Mouse (Mus musculus): ENCODE measurements at regions not wholly inside any gene's neighbourhood (a gene's known extent, or its start where the extent isn't known, plus 50 kb on each side); places are given as distances from the start of the nearest gene placed in this dataset.

DNA sequence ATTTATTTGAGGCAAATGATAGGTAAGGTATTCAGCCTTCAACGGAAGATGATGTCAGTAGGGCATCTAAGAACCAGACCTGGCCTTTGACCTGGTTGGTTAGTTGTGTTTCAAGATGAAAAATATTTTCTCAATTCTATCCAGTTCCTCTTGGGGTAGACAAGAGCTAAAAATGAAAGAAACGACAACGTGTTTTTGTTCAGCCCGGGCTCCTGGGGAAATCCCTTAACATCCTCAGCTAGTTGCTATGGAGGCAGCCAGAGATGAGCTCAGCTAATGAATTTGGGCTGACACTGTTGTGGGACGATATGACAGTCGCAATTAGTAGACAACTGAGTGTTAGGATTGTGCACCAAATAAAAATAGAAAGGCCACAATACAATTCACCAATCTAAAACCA, 80.6 kb upstream of the Bmp2k start:
- DNase-seq: no peak
- intact Hi-C loops (cut with DNase I): no loop called here
- Histone ChIP-seq H3K9ac (ENCODE audit: low read depth, low read length) (no peak overlapping the region), H3K4me3 (no peak overlapping the region), H3K36me3 (ENCODE audit: control insufficient read depth, insufficient read depth, low read length) (peaks cover 5% of the 10 kb centered on the region), H3K27ac (peak overlapping the region; percentile 57), H3K4me1 (ENCODE audit: control insufficient read depth, insufficient read depth, low read length) (peaks cover 16% of the 10 kb centered on the region), H3K27me3 (ENCODE audit: control insufficient read depth, insufficient read depth, low read length) (no peaks in the 10 kb centered on the region), H3K79me2 (replicated peaks; ENCODE audit: control insufficient read depth, insufficient read depth, low read length) (no peaks in the 10 kb centered on the region)
- 38% methylated on average over 6 of the region's 6 CpGs for WGBS
- no peak for TF ChIP-seq POLR2A (IDR thresholded peaks at IDR 0.05; ENCODE audit: insufficient read depth, low read depth, low read length)
- TF ChIP-seq EP300 (IDR thresholded peaks at IDR 0.05; ENCODE audit: insufficient read depth, low read depth, low read length): no peak
- no peak for TF ChIP-seq CTCF (IDR thresholded peaks at IDR 0.05)

DNA sequence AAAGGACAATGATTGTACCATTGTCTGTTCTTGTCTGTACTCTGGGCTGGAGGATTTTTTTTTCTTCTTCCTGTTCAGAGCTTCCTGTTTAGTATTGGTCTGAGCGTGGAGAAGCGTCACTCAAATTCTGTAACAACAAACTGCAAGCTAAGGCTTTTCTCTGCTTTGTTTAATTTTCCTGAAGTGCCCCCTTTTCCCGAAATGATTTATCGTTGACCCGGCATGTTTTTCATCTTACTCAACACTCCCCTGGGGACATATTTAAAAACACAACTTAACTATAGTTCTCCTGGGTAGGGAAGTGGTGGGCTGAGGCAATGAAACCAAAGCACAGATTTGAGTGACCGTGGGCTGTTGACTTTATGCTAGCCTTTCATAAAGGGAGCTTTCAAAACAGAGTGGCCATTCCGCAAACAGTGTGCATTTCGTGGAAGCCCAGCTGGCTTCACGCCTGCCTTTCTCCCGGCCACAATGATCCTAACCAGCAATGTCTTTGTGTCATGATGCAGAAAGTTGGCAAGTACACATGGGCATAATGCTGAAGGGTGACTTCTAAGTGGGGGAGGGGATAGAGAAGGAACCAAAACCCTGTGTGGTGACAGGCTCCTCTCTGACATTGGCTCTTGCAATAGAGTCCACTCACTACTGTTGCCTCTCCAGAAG, 79.8 kb upstream of the Bmp2k start:
- WGBS: 26% methylated on average over 10 of the region's 10 CpGs
- H3K4me1 ChIP-seq (ENCODE audit: control insufficient read depth, insufficient read depth, low read length): peaks cover 18% of the 10 kb centered on the region
- H3K79me2 ChIP-seq (replicated peaks; ENCODE audit: control insufficient read depth, insufficient read depth, low read length): no peaks in the 10 kb centered on the region
- peak overlapping the region; percentile 66 for H3K27ac ChIP-seq
- no peak overlapping the region; the same call in 1 of the 2 replicates for H3K4me3 ChIP-seq
- intact Hi-C loops (cut with DNase I): no loop called here
- TF ChIP-seq EP300 (IDR thresholded peaks at IDR 0.05; ENCODE audit: insufficient read depth, low read depth, low read length) (no peak), CTCF (IDR thresholded peaks at IDR 0.05) (no peak), POLR2A (IDR thresholded peaks at IDR 0.05; ENCODE audit: insufficient read depth, low read depth, low read length) (no peak)
- H3K9ac ChIP-seq (ENCODE audit: low read depth, low read length): peak overlapping the region; percentile 24; the same call in 1 of the 2 replicates
- no peaks in the 10 kb centered on the region for H3K27me3 ChIP-seq (ENCODE audit: control insufficient read depth, insufficient read depth, low read length)
- DNase-seq: peak in 1 of 2 experiments; percentile 45
- peaks cover 5% of the 10 kb centered on the region for H3K36me3 ChIP-seq (ENCODE audit: control insufficient read depth, insufficient read depth, low read length)

DNA sequence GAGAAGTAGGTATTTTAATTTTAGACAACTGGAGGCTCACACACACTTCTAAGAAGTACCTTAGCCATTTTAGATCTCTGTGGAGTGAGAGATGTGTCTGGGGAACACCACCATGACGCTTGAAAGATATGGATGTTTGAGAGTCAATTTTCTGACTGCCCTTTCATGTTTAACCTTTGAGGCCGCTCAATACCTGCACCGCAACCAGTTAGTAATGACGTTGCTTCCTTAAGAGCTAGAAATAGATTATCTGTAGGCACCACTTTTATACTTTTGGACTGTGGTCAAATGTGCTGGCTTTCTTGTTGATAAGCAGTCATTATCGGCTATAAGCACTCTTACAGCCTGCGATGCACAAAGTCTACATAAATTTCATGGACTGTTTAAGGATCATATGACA, 78.3 kb upstream of the Bmp2k start:
- intact Hi-C loops (cut with DNase I): no loop called here
- no peak overlapping the region for H3K9ac ChIP-seq (ENCODE audit: low read depth, low read length)
- H3K27ac ChIP-seq: no peak overlapping the region
- H3K79me2 ChIP-seq (replicated peaks; ENCODE audit: control insufficient read depth, insufficient read depth, low read length): no peaks in the 10 kb centered on the region
- no peak for DNase-seq
- 40% methylated on average over 6 of the region's 6 CpGs for WGBS
- H3K36me3 ChIP-seq (ENCODE audit: control insufficient read depth, insufficient read depth, low read length): peaks cover 5% of the 10 kb centered on the region
- peaks cover 16% of the 10 kb centered on the region for H3K4me1 ChIP-seq (ENCODE audit: control insufficient read depth, insufficient read depth, low read length)
- no peaks in the 10 kb centered on the region for H3K27me3 ChIP-seq (ENCODE audit: control insufficient read depth, insufficient read depth, low read length)
- no peak for TF ChIP-seq EP300 (IDR thresholded peaks at IDR 0.05; ENCODE audit: insufficient read depth, low read depth, low read length)
- no peak overlapping the region for H3K4me3 ChIP-seq

DNA sequence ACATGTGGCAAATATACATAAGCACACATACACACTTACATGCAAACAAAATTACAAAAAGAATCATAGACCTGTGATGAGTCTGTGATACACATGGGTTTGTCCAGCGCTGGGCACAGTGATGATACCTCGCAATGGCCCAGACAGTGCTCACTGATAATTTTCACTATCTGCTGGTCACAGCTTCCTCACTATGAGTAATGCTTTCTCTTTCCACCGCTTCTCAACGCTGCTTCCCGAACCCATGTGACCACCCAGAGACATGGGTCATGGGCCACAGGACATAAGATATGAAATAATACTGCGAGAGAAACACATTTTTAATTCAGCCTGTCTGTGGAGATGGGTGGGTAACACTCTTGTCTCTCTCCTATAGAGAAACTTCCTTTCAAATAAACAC, 76.5 kb upstream of the Bmp2k start:
- DNase-seq: no peak
- no peak overlapping the region for H3K9ac ChIP-seq (ENCODE audit: low read depth, low read length)
- H3K36me3 ChIP-seq (ENCODE audit: control insufficient read depth, insufficient read depth, low read length): peaks cover 5% of the 10 kb centered on the region
- no peaks in the 10 kb centered on the region for H3K27me3 ChIP-seq (ENCODE audit: control insufficient read depth, insufficient read depth, low read length)
- peaks cover 16% of the 10 kb centered on the region for H3K4me1 ChIP-seq (ENCODE audit: control insufficient read depth, insufficient read depth, low read length)
- intact Hi-C loops (cut with DNase I): loop anchor here (5.0 kb wide), 2 partner anchors 76 to 129 kb away; partner anchors contain the start of genes Anxa3 and Bmp2k
- TF ChIP-seq CTCF (IDR thresholded peaks at IDR 0.05): no peak
- no peak for TF ChIP-seq POLR2A (IDR thresholded peaks at IDR 0.05; ENCODE audit: insufficient read depth, low read depth, low read length)
- TF ChIP-seq EP300 (IDR thresholded peaks at IDR 0.05; ENCODE audit: insufficient read depth, low read depth, low read length): no peak
- H3K27ac ChIP-seq: peak overlapping the region; percentile 84
- H3K4me3 ChIP-seq: peak overlapping the region; percentile 36; the same call in 1 of the 2 replicates
- no peaks in the 10 kb centered on the region for H3K79me2 ChIP-seq (replicated peaks; ENCODE audit: control insufficient read depth, insufficient read depth, low read length)
- WGBS: 32% methylated on average over 6 of the region's 6 CpGs

DNA sequence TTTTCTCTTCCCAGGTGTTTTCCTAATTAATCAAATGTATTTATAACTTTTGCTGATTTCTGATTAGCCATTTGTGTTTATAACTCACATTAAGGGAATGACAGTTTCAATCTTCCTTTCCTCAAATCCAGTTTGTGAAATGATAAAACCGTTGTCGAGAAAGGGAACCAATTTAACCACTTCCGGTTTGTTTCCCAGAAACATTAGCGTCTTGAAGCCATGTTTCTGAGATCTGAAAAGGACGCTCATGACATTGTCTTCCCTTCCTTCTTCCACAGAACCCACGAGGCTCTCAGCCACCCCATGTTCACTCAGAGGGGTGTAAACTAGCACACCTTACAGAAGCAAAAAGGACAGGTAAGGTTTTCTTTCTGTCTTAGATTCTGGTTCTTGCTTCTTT, 76.0 kb upstream of the Bmp2k start:
- no peak for DNase-seq
- 33% methylated on average over 6 of the region's 6 CpGs for WGBS
- peak overlapping the region; percentile 4; the same call in 1 of the 2 replicates for H3K9ac ChIP-seq (ENCODE audit: low read depth, low read length)
- H3K27ac ChIP-seq: peak overlapping the region; percentile 84
- H3K79me2 ChIP-seq (replicated peaks; ENCODE audit: control insufficient read depth, insufficient read depth, low read length): no peaks in the 10 kb centered on the region
- H3K36me3 ChIP-seq (ENCODE audit: control insufficient read depth, insufficient read depth, low read length): peaks cover 5% of the 10 kb centered on the region
- TF ChIP-seq EP300 (IDR thresholded peaks at IDR 0.05; ENCODE audit: insufficient read depth, low read depth, low read length) (no peak), CTCF (IDR thresholded peaks at IDR 0.05) (no peak), POLR2A (IDR thresholded peaks at IDR 0.05; ENCODE audit: insufficient read depth, low read depth, low read length) (no peak)
- H3K4me1 ChIP-seq (ENCODE audit: control insufficient read depth, insufficient read depth, low read length): peaks cover 16% of the 10 kb centered on the region
- H3K27me3 ChIP-seq (ENCODE audit: control insufficient read depth, insufficient read depth, low read length): no peaks in the 10 kb centered on the region
- intact Hi-C loops (cut with DNase I): loop anchor here (5.0 kb wide), 2 partner anchors 76 to 129 kb away; partner anchors contain the start of genes Anxa3 and Bmp2k
- peak overlapping the region; percentile 36 for H3K4me3 ChIP-seq

DNA sequence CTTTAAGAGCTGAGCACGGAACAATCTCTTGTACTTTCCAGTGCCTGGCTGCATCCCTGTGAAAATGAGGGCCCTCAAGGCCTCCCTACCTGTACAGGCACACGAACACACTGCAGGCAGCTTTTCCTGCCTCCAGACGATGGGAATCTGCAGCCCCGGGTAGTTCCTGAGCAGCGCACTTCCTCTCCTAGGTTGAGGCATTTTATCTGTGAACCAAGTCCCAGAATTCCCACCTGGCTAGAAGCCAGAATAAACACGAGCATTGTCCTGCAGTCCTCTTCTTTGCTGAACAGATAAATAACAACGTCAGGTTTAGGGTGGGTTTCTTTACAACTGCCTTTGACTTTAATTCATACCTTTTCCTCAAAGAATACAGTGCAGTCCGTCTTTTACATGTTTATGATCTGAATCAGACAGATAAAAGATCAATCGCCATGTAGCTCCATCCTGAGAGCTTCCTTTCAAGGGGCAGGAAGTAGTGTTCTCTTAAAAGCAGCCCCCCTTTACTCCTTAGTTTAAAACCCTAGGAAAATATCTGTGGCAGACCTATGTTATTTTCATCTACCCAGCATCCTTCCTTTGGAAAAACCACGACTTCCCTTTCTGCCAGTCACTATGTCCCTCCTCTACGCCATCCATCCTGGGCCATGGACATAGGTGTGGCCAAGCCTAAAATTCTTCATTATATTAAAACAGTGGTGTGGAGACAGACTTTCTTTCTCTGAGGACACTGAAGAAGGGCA, 75.3 kb upstream of the Bmp2k start:
- WGBS: 27% methylated on average over 11 of the region's 11 CpGs
- Histone ChIP-seq H3K36me3 (ENCODE audit: control insufficient read depth, insufficient read depth, low read length) (peaks cover 3% of the 10 kb centered on the region; the same call in 1 of the 2 replicates), H3K79me2 (replicated peaks; ENCODE audit: control insufficient read depth, insufficient read depth, low read length) (no peaks in the 10 kb centered on the region), H3K27ac (peak overlapping the region; percentile 84), H3K4me3 (peak overlapping the region; percentile 36), H3K9ac (ENCODE audit: low read depth, low read length) (peak overlapping the region; percentile 4; the same call in 1 of the 2 replicates), H3K27me3 (ENCODE audit: control insufficient read depth, insufficient read depth, low read length) (no peaks in the 10 kb centered on the region), H3K4me1 (ENCODE audit: control insufficient read depth, insufficient read depth, low read length) (peaks cover 14% of the 10 kb centered on the region)
- TF ChIP-seq EP300 (IDR thresholded peaks at IDR 0.05; ENCODE audit: insufficient read depth, low read depth, low read length) (0 out of 2 replicates have a peak, but pooled peaks have one; percentile 32), POLR2A (IDR thresholded peaks at IDR 0.05; ENCODE audit: insufficient read depth, low read depth, low read length) (peak; percentile 42; the same call in 1 of the 2 replicates), CTCF (IDR thresholded peaks at IDR 0.05) (no peak)
- intact Hi-C loops (cut with DNase I): loop anchor here (5.0 kb wide), 2 partner anchors 75 to 130 kb away; partner anchors contain the start of genes Anxa3 and Bmp2k
- DNase-seq: peak; percentile 55 to 66
